Mouse (Mus musculus): ENCODE data around the gene Fggy.

DNA sequence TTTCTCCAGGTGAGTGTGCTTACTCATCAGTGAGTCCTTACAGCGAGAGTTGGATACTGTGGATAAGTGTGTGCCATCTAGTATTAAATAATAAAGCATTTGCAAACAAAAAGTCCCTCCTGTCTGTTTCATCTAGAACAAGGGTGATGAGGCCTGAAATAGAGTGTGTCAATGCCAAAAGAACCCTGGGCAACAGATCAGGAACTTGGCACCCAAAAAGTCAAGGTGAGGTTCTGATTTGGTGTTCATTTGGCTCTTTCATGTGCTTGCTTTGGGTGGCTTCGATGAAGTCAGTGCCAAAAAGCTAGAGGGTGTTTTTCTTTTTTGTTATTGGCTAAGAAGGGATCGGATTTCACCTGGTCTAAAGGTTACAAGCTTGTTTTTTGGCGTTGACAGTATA is 68.3 kb downstream of the Fggy start:
- no peak for TF ChIP-seq CTCF (IDR thresholded peaks at IDR 0.05; ENCODE audit: low read depth)
- TF ChIP-seq EP300 (IDR thresholded peaks at IDR 0.05; ENCODE audit: low read depth): no peak

Data from liver, embryonic 14.5 days (tissue).